Mouse (Mus musculus) hindbrain, embryonic 16.5 days (tissue): ENCODE results near the gene Pcsk5. TPM values are rescaled to one million over a fixed set of nuclear protein-coding genes. Genes with fewer than 3 reads are reported as not detected.

ENCODE experiments used
- ATAC-seq: fragments of 200-750 bp; cut with Nextera tagmentation; 2 replicates; pipeline ENCODE4 v1.8.0; 2017; ENCODE audit warnings: moderate TSS enrichment, moderate library complexity
- H3K27ac ChIP-seq: fragments of 300-500 bp; sonication (generic); 2 replicates; pipeline ENCODE4 v1.5.1; 2014; ENCODE audit warnings: low read depth, mild to moderate bottlenecking, control low read depth, low read length, moderate library complexity
- H3K27me3 ChIP-seq: fragments of 300-500 bp; sonication (generic); replicated peaks from 2 replicates; pipeline ENCODE4 v1.6.1; 2014; ENCODE audit warnings: low read length; ENCODE audit not compliant: control insufficient read depth, insufficient read depth
- H3K36me3 ChIP-seq: fragments of 300-500 bp; sonication (generic); 2 replicates; pipeline ENCODE4 v1.6.1; 2014; ENCODE audit warnings: mild to moderate bottlenecking, low read length, moderate library complexity, mixed read lengths; ENCODE audit not compliant: control insufficient read depth, insufficient read depth
- H3K4me1 ChIP-seq: fragments of 300-500 bp; sonication (generic); 2 replicates; pipeline ENCODE4 v1.6.1; 2014; ENCODE audit warnings: low read depth, low read length; ENCODE audit not compliant: control insufficient read depth, insufficient read depth
- H3K4me2 ChIP-seq: fragments of 300-500 bp; sonication (generic); 2 replicates; pipeline ENCODE4 v1.6.1; 2014; ENCODE audit warnings: mild to moderate bottlenecking, low read length, control low read depth, moderate library complexity
- H3K4me3 ChIP-seq: fragments of 300-500 bp; sonication (generic); 2 replicates; pipeline ENCODE4 v1.5.1; 2014; ENCODE audit warnings: mild to moderate bottlenecking, low read length, control low read depth, moderate library complexity
- H3K9ac ChIP-seq: fragments of 300-500 bp; sonication (generic); 2 replicates; pipeline ENCODE4 v1.6.1; 2014; ENCODE audit warnings: low read depth, mild to moderate bottlenecking, control low read depth, low read length, moderate library complexity
- H3K9me3 ChIP-seq: fragments of 300-500 bp; sonication (generic); 2 replicates; pipeline ENCODE4 v1.6.1; 2014; ENCODE audit warnings: mild to moderate bottlenecking, low read length, moderate library complexity; ENCODE audit not compliant: control insufficient read depth
- WGBS: fragments of 180-500 bp; shearing (Covaris S2); extraction: QIAGEN DNeasy Blood & Tissue Kit; methylation state at CpG from one replicate; pipeline ENCODE4 v1.1.7; 2014; 5-methylcytosine and 5-hydroxymethylcytosine counted together
- polyA plus RNA-seq: library from polyadenylated mRNA; unstranded; fragments of >200 nt; fragmentation: Nextera tagmentation; extraction: Ambion mirVana; gene quantifications from 2 replicates; pipeline ENCODE4 v1.2.1, GENCODE M21; 2015

Pcsk5 gene
- polyA plus RNA-seq, 1 experiment from 2014 or later, result 11.7 TPM

DNA sequence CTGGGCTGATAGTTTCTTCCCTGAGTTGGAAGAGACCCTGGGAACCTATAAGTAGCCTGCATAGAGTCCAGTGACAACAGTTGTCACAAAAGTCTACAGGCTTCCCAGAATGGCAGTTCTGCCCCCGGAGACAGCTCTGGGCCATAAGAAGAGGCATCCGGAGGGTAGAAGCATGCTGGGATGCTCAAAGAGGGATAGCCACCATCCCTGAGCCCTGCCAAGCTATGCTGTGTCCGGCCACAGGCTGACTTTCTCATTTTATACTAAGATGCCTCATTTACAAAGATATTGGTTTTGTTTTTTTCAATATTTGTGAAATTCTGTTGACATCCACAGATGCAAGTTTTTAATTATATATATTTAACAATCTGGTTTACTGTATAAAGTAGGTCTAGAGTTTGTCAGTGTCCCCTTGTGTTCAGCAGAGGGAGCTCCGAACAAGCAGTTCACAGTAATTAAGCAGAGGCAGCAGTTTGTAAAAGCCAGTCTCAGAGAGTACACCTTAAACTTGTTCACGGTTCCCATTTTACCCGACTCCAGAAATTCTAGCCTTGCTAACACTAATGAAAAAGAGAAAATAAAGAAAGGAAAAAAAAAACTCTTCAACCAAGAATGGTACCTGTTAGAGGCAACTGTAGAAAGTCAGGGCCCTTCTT, 369.7 kb downstream of the Pcsk5 start:
- ATAC-seq, result peak; percentile 93

DNA sequence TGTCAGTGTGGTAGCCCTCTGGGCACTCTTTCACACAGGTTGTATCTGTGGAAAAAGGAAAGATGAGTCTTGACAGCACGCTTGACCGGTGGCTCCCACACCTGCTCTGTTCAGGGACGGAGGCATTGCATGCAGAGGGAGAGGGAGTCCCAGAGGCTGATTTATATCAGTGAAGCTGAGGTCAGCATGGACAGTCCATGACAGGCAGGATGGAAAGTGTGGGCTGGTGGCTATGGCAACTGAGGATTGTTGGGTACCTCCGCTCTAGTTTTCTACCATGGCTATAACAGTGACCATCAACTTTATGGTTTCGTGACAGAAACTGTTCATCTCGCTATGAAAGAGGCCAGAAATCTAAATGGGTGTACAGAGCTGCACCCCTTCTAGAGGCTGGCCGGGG, 385.4 kb downstream of the Pcsk5 start:
- no peak overlapping the region for H3K4me2 ChIP-seq
- H3K27me3 ChIP-seq, result no peaks in the 10 kb centered on the region
- no peaks in the 10 kb centered on the region for H3K36me3 ChIP-seq
- H3K4me1 ChIP-seq, result no peaks in the 10 kb centered on the region
- H3K4me3 ChIP-seq, result no peak overlapping the region
- ATAC-seq, result 0 out of 2 replicates have a peak, but pooled peaks have one; percentile 34
- no peak overlapping the region for H3K9ac ChIP-seq
- no peak overlapping the region for H3K27ac ChIP-seq
- 87% methylated on average over 7 of the region's 7 CpGs for WGBS
- no peaks in the 10 kb centered on the region for H3K9me3 ChIP-seq

More for the DNA sequence above, 369.7 kb downstream of the Pcsk5 start:
- no peaks in the 10 kb centered on the region for H3K4me1 ChIP-seq
- H3K9ac ChIP-seq, result no peak overlapping the region
- H3K27ac ChIP-seq, result no peak overlapping the region
- WGBS, result 58% methylated on average over 6 of the region's 6 CpGs
- H3K9me3 ChIP-seq, result no peaks in the 10 kb centered on the region
- H3K4me3 ChIP-seq, result no peak overlapping the region
- no peak overlapping the region for H3K4me2 ChIP-seq
- no peaks in the 10 kb centered on the region for H3K27me3 ChIP-seq
- no peaks in the 10 kb centered on the region for H3K36me3 ChIP-seq

DNA sequence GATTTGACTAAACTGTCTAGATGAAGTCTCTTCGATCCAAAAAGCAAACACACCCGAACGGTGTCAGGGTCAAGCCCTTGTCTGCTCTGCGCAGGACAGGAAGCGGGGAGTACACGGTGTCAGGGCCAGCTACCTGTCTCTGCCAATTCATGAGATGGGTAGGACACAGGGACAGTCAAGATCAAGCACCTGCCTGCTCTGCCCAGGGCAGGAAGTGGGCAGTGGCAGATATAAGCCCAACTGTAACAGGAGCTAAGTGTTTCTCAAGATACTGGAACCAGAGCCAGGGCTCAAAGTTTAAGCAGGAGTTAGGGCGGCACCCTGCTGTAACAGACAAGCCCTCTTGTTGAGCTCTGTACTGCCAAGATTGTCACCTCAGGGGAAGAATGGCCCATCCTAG, 393.9 kb downstream of the Pcsk5 start:
- H3K9me3 ChIP-seq, result no peaks in the 10 kb centered on the region
- H3K4me2 ChIP-seq, result no peak overlapping the region
- H3K36me3 ChIP-seq, result no peaks in the 10 kb centered on the region
- no peak overlapping the region for H3K4me3 ChIP-seq
- H3K9ac ChIP-seq, result no peak overlapping the region
- H3K4me1 ChIP-seq, result peaks cover 5% of the 10 kb centered on the region; the same call in 1 of the 2 replicates
- no peak overlapping the region for H3K27ac ChIP-seq
- WGBS, result 93% methylated on average over 7 of the region's 7 CpGs
- H3K27me3 ChIP-seq, result no peaks in the 10 kb centered on the region
- no peak for ATAC-seq

DNA sequence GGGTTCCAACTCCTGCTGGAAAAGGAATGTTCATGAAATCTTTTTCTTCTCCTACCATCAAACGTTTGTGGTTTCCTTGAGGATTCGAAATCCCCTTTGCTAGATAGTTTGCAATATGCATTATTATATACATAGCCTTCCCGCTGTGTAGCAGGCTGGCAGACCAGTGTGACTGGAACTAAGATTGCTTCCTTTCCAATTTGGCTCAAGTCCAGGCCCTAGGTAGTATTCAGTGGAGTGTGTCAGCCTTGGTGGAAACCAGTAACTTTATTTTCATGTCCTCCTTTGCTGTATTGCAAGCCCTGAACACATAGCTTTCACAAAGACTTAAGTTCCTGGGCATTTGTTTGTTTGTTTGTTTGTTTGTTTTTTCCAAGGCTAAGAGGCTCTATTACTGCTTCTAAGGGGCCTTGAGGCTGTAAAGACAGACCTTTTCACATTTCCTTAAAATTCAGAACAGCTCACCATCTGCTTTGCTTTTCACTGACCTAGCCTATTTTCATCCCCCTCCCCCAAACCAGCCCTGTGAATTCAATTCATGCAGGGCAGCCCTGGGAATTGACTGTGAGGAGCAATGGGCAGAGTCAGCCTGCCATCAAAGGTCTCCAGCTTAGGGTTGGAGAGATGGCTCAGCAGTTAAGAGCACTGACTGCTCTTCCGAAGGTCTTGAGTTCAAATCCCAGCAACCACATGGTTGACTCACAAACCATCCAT, 397.8 kb downstream of the Pcsk5 start:
- Histone ChIP-seq H3K27ac (no peak overlapping the region), H3K4me1 (peaks cover 5% of the 10 kb centered on the region; the same call in 1 of the 2 replicates), H3K4me3 (no peak overlapping the region), H3K9me3 (no peaks in the 10 kb centered on the region), H3K4me2 (no peak overlapping the region), H3K36me3 (no peaks in the 10 kb centered on the region), H3K27me3 (no peaks in the 10 kb centered on the region), H3K9ac (no peak overlapping the region)
- ATAC-seq, result peak; percentile 73; the same call in 1 of the 2 replicates
- WGBS, result 51% methylated on average over 4 of the region's 4 CpGs

DNA sequence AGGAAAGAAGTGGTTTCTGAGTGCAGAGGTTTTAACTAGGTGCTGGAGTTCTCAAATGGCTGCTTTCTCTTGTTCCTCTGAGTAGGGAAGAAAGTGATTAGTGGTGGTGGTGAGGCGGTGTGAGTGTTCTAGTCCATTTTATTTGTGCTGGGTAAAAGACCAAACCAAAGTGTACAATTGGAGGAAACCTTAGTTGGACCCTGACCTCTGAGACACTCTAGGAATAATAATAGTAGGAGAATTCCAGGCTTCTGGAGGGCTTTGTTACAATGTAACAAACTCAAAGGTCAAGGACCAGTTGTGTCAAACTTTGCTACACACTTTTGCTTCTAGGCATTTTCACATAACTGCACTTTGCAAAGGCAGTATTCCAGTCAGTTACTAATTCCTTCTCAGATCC, 400.8 kb downstream of the Pcsk5 start:
- WGBS, result 89% methylated on average over 1 of the region's 1 CpGs
- no peak for ATAC-seq
- no peaks in the 10 kb centered on the region for H3K9me3 ChIP-seq

DNA sequence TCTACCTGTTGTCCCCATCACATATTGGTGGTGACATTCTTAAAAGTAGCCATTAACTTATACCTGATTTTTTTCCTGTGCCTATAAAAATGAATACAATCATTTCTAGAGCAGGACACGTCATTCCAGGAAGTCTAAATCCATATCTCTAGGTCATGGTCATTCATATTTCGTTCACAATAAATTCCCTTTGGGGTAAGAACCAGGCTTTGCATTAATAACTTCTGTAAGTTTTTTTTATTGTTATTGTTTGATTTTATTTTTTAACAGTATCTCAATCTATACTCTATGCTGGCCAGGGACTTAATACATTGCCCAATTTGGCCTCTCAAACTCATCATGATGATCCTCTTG, 408.9 kb downstream of the Pcsk5 start:
- Histone ChIP-seq H3K9me3 (no peaks in the 10 kb centered on the region), H3K4me2 (no peak overlapping the region), H3K36me3 (no peaks in the 10 kb centered on the region), H3K4me1 (no peaks in the 10 kb centered on the region), H3K27me3 (no peaks in the 10 kb centered on the region), H3K27ac (no peak overlapping the region), H3K4me3 (no peak overlapping the region), H3K9ac (no peak overlapping the region)
- no peak for ATAC-seq
- WGBS, result 80% methylated on average over 2 of the region's 2 CpGs

More for the DNA sequence above, 400.8 kb downstream of the Pcsk5 start:
- no peaks in the 10 kb centered on the region for H3K27me3 ChIP-seq
- H3K9ac ChIP-seq, result no peak overlapping the region
- peaks cover 5% of the 10 kb centered on the region; the same call in 1 of the 2 replicates for H3K4me1 ChIP-seq
- H3K4me3 ChIP-seq, result no peak overlapping the region
- no peak overlapping the region for H3K27ac ChIP-seq
- no peaks in the 10 kb centered on the region for H3K36me3 ChIP-seq
- H3K4me2 ChIP-seq, result no peak overlapping the region

DNA sequence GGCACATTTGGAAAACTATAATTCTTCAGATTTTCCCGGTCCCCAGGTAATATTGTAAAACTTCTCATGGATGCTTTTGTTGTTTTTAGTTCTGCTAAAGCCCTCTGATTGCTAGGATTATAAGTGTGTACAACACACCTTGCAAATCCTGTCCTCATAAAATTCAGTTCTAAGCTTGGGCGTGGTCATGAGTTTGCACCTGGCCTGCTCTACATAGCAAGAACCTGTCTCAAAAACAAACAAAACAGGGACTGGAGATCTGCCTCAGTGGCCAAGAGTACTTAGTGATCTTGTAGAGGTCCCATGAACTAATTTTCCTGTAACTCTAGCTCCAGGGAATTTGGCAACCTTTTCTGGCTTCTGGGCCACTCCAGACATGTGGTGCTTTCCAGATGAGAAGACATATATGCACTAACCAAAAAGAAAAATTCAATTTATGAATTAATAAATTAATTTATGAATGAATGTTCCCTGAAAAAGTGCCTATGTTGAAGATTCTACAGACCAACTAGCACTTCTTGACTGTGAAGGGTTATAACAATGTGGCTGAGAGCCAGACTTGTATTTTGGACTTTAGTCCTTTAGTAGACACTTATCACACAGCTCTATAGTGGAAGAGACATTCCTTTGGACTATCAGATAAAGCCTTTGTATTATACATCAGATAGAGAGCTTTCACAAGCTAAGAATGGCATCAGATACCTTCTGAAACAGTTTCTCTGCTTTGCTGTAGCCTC, 409.4 kb downstream of the Pcsk5 start:
- Histone ChIP-seq H3K27me3 (no peaks in the 10 kb centered on the region), H3K4me1 (no peaks in the 10 kb centered on the region), H3K4me2 (no peak overlapping the region), H3K9me3 (no peaks in the 10 kb centered on the region), H3K36me3 (no peaks in the 10 kb centered on the region), H3K4me3 (no peak overlapping the region), H3K9ac (no peak overlapping the region), H3K27ac (no peak overlapping the region)
- no peak for ATAC-seq
- WGBS, result 95% methylated on average over 2 of the region's 2 CpGs

DNA sequence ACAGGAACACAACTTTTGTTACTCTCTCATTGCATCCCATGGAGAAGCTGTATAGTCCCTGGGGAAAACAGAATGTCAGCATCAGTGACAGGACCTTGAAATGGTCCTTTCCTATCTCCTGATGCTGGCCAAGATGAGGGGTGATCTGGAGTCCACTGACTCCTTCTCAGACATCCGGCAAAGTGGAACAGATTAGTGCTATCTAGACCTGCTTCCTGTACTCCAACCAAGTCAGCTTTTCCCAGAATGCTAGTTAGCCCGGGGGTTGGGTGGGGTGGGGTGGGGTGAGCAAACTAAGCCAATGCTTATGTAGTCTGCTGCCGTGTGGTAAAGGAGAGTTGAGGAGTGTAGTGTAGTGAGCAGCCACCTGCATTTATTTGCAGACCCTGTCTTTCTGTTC, 414.1 kb downstream of the Pcsk5 start:
- Histone ChIP-seq H3K36me3 (no peaks in the 10 kb centered on the region), H3K27ac (no peak overlapping the region), H3K4me2 (no peak overlapping the region), H3K9ac (no peak overlapping the region), H3K4me1 (no peaks in the 10 kb centered on the region), H3K27me3 (no peaks in the 10 kb centered on the region), H3K4me3 (no peak overlapping the region), H3K9me3 (no peaks in the 10 kb centered on the region)
- WGBS, result 85% methylated on average over 3 of the region's 3 CpGs
- ATAC-seq, result no peak

DNA sequence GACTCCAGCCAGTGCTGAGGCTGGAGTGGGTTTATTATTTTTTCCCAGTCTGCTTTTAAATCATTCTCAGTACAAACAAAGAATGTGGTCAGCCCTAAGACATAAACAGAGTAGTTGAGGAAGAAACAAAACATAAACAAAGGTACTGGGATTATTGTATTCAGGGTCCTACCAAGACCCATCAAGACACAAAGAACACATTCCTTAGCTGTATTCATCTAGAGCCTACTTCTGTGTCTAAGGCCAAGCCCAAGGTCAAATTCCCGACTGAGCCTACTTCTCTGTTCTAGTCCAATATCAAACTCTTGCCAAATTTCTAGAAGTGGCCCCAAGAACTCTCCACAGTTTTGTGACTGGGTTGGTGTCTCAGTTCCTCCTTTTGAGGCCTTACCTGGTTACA, 419.6 kb downstream of the Pcsk5 start:
- H3K4me1 ChIP-seq, result no peaks in the 10 kb centered on the region
- 62% methylated on average over 1 of the region's 1 CpGs for WGBS

More for the DNA sequence above, 419.6 kb downstream of the Pcsk5 start:
- no peaks in the 10 kb centered on the region for H3K36me3 ChIP-seq
- no peak overlapping the region for H3K27ac ChIP-seq
- H3K4me3 ChIP-seq, result no peak overlapping the region
- no peaks in the 10 kb centered on the region for H3K27me3 ChIP-seq
- H3K4me2 ChIP-seq, result no peak overlapping the region
- H3K9me3 ChIP-seq, result no peaks in the 10 kb centered on the region
- ATAC-seq, result no peak
- H3K9ac ChIP-seq, result no peak overlapping the region
